Mouse (Mus musculus) hindbrain, embryonic 15.5 days (tissue): ENCODE measurements around the gene Napepld. TPM values are rescaled to one million over a fixed set of nuclear protein-coding genes. Genes with fewer than 3 reads are reported as not detected.
"Not testable (repeated sequence)": the region's sequence is repeated elsewhere in the genome, so short reads cannot be mapped to it uniquely, and the experiment has no call there.

Source experiments
- ATAC-seq: fragments of 200-750 bp; cut with Nextera tagmentation; 2 replicates; pipeline ENCODE4 v1.8.0; 2017; ENCODE audit warnings: low read depth, moderate number of reproducible peaks, moderate TSS enrichment; ENCODE audit not compliant: low FRiP score
- H3K27ac ChIP-seq: fragments of 300-500 bp; sonication (generic); replicated peaks from 2 replicates; pipeline ENCODE4 v1.5.1; 2015; ENCODE audit warnings: mild to moderate bottlenecking, inconsistent platforms
- H3K27me3 ChIP-seq: fragments of 300-500 bp; sonication (generic); 2 replicates; pipeline ENCODE4 v1.6.1; 2015; ENCODE audit warnings: control low read depth, inconsistent platforms
- H3K36me3 ChIP-seq: fragments of 300-500 bp; sonication (generic); 2 replicates; pipeline ENCODE4 v1.6.1; 2015; ENCODE audit warnings: control low read depth, inconsistent platforms
- H3K4me1 ChIP-seq: fragments of 300-500 bp; sonication (generic); replicated peaks from 2 replicates; pipeline ENCODE4 v1.6.1; 2015; ENCODE audit warnings: control low read depth, inconsistent platforms
- H3K4me2 ChIP-seq: fragments of 300-500 bp; sonication (generic); 2 replicates; pipeline ENCODE4 v1.6.1; 2015; ENCODE audit warnings: moderate library complexity, mild to moderate bottlenecking, inconsistent platforms
- H3K4me3 ChIP-seq: fragments of 300-500 bp; sonication (generic); 2 replicates; pipeline ENCODE4 v1.5.1; 2015; ENCODE audit warnings: mild to moderate bottlenecking, inconsistent platforms
- H3K9ac ChIP-seq: fragments of 300-500 bp; sonication (generic); 2 replicates; pipeline ENCODE4 v1.6.1; 2015; ENCODE audit warnings: inconsistent platforms
- H3K9me3 ChIP-seq: fragments of 300-500 bp; sonication (generic); 2 replicates; pipeline ENCODE4 v1.6.1; 2016; ENCODE audit warnings: control low read depth, inconsistent platforms
- WGBS: fragments of 180-500 bp; shearing (Covaris S2); methylation state at CpG from one replicate; pipeline ENCODE4 v1.1.7; 2015; 5-methylcytosine and 5-hydroxymethylcytosine counted together
- polyA plus RNA-seq: library from polyadenylated mRNA; unstranded; fragments of >200 nt; fragmentation: Nextera tagmentation; extraction: Ambion mirVana; gene quantifications from 2 replicates; pipeline ENCODE4 v1.2.1, GENCODE M21; 2015

The Napepld gene
- polyA plus RNA-seq, 1 experiment from 2014 or later: 2.8 TPM

DNA sequence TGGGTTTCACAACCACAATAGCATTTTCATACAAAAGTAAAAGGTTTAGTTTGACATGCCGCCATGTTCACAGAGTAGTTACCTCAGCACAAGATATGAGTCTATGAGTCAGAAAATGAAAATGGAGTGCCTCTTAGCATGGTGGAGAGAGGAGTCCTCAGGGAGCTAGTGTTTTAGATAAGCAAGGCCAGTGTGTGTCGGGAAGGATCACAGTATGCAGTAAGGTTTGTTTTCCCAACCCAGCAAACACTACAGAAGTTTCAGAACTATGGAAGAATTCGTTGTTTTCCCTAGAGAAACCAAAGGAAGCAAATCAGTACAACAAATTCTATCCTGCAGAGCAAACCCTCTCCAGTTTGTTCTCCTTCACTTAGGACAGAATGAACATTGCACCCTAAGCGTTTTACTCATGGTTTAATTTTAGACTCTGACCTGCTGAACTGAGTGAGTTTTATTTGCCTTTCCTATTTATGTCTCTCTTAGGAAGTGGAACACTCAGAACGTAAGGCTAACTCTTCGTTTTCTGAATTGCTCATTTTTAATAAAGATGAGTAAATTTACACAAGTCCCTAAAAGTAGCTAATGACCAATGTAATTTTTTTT is 1.8 kb upstream of the Napepld start:
- no peaks in the 10 kb centered on the region for H3K27me3 ChIP-seq
- H3K4me2 ChIP-seq: no peak overlapping the region
- no peaks in the 10 kb centered on the region for H3K36me3 ChIP-seq
- H3K9ac ChIP-seq: no peak overlapping the region
- ATAC-seq: no peak
- no peak overlapping the region for H3K27ac ChIP-seq
- no peak overlapping the region for H3K4me3 ChIP-seq
- WGBS: 87% methylated on average over 6 of the region's 6 CpGs
- peaks cover 9% of the 10 kb centered on the region for H3K4me1 ChIP-seq
- no peaks in the 10 kb centered on the region for H3K9me3 ChIP-seq

DNA sequence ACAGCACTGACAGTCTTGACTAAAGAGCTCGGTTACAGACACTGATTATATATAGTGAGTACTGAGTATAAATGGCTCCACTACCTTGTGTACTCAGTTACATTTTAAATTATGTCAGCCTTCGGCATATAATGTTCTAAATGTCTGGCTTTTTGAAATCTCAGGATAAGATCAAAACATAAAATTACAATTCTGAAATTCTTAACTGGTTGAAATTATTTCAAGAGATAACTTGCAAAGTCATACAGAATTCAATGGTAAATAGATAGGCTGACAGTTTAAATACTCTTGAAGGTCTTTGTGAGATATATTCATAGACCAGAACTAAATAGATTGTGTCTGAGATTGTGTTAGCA is 791 bp upstream of the Napepld start:
- 52% methylated on average over 2 of the region's 2 CpGs for WGBS

DNA sequence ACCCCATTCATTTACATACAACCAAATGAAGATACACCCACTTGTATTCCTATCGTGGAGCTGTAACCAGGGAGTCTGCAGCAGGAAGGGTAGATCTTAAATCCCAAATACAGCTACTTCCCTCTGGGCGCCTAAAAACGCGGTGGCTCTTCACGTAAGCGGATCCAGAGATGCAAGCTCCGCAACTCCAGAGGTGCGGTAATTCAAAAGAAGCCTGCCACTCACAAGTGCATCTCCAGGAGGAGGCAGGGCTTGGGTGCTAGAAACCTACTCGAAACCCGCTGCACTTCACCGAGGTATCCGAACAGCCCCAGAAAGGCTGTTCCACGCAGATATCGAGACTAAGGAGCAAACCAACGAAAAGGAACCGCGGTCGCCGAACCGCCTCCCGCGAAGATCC is 262 bp downstream of the Napepld start:
- WGBS: 0% methylated on average over 22 of the region's 22 CpGs
- Histone ChIP-seq H3K4me2 (peak overlapping the region; percentile 61), H3K4me3 (peak overlapping the region; percentile 65), H3K9me3 (no peaks in the 10 kb centered on the region), H3K9ac (peak overlapping the region; percentile 89), H3K4me1 (peaks cover 9% of the 10 kb centered on the region), H3K27me3 (no peaks in the 10 kb centered on the region), H3K27ac (peak overlapping the region; percentile 99), H3K36me3 (no peaks in the 10 kb centered on the region)
- ATAC-seq: peak; percentile 83

More for the DNA sequence above, 791 bp upstream of the Napepld start:
- ATAC-seq: no peak
- H3K36me3 ChIP-seq: no peaks in the 10 kb centered on the region
- H3K9me3 ChIP-seq: no peaks in the 10 kb centered on the region
- H3K4me2 ChIP-seq: peak overlapping the region; percentile 61
- peak overlapping the region; percentile 99 for H3K27ac ChIP-seq
- H3K27me3 ChIP-seq: no peaks in the 10 kb centered on the region
- H3K4me1 ChIP-seq: peaks cover 9% of the 10 kb centered on the region
- H3K4me3 ChIP-seq: peak overlapping the region; percentile 65
- peak overlapping the region; percentile 89 for H3K9ac ChIP-seq

DNA sequence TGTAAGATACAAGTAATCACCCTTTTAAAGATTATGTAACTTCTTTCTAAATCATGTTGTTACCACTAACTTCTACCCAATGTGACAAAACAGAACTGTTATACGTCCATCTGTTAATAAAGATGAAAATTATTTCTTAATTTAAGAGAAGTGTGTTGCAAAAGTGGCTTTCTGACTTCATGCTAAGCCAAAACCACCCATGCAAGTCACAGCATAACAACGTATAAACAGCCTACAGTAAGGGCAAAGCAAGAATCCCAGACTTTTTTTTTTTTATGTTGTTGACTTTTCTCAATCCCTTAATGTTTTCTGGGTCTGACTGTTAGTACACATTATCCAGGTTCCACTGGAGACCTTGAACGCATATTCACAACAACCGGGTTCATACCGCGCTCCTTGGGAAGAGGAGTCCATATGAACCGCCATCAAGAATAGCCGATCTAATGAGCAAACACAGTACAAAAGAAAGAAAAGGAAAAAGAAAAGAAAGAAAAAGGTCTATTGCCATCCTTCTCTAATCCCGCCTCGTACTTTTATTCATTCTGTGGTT is 849 bp downstream of the Napepld start:
- no peak overlapping the region for H3K27ac ChIP-seq
- 16% methylated on average over 10 of the region's 10 CpGs for WGBS

DNA sequence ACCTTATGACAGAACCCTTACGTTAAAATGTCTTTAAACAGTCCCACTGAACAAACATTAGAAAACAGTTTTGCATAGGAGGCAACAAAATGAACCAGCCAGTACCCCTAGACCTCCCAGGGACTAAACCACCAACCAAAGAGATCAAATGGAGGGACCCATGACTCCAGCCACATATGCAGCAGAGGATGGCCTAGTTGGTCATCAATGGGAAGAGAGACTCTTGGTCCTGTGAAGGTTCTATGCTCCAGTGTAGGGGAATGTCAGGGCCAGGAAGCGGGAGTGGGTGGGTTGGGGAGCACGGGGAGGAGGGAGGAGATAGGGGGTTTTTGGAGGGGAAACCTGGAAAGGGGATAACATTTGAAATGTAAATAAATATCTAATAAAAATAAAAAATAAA is 1.6 kb downstream of the Napepld start:
- H3K4me3 ChIP-seq, H3K9ac ChIP-seq, H3K27me3 ChIP-seq, H3K27ac ChIP-seq, H3K36me3 ChIP-seq, H3K9me3 ChIP-seq, ATAC-seq, H3K4me2 ChIP-seq, H3K4me1 ChIP-seq: not testable (repeated sequence)
- WGBS: 94% methylated on average over 3 of the region's 3 CpGs

More for the DNA sequence above, 849 bp downstream of the Napepld start:
- no peak for ATAC-seq
- Histone ChIP-seq H3K27me3 (no peaks in the 10 kb centered on the region), H3K4me1 (peaks cover 9% of the 10 kb centered on the region), H3K9me3 (no peaks in the 10 kb centered on the region), H3K4me2 (peak overlapping the region; percentile 61), H3K36me3 (no peaks in the 10 kb centered on the region), H3K9ac (peak overlapping the region; percentile 89), H3K4me3 (peak overlapping the region; percentile 65)

DNA sequence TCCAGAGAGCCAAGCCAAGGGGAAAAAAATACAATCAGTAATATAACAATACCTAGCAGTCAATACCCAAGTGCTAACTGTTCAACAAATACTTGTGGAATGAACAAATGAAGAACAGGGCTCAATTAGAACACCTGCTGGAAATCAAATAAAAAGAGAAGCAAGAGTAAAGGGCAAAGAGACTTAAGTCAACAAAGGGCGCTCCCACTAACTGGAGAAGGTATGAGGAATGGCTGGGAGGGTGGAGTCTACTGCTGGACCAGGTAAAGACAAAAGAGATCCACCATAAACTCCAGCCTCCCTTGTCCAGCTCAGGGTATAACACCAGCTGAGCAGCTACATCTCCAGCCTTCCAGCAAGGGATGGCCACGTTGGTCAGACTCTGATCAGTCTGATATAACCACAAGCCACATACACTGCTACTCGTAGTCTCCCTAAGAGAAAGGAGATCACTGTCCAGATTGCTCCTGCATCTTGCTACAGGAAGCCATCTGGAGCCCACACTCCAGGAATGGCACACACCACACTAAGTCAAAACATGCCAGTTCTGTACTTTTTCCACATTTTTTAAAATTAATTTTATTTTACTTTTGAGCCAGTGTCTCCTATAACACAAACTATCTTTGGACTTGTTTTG is 6.2 kb downstream of the Napepld start:
- Histone ChIP-seq H3K36me3 (no peaks in the 10 kb centered on the region), H3K27ac (no peak overlapping the region), H3K4me3 (no peak overlapping the region), H3K27me3 (no peaks in the 10 kb centered on the region), H3K4me1 (peaks cover 5% of the 10 kb centered on the region), H3K9ac (no peak overlapping the region), H3K4me2 (no peak overlapping the region), H3K9me3 (no peaks in the 10 kb centered on the region)
- WGBS: 95% methylated on average over 3 of the region's 3 CpGs
- 0 out of 2 replicates have a peak, but pooled peaks have one; percentile 34 for ATAC-seq

DNA sequence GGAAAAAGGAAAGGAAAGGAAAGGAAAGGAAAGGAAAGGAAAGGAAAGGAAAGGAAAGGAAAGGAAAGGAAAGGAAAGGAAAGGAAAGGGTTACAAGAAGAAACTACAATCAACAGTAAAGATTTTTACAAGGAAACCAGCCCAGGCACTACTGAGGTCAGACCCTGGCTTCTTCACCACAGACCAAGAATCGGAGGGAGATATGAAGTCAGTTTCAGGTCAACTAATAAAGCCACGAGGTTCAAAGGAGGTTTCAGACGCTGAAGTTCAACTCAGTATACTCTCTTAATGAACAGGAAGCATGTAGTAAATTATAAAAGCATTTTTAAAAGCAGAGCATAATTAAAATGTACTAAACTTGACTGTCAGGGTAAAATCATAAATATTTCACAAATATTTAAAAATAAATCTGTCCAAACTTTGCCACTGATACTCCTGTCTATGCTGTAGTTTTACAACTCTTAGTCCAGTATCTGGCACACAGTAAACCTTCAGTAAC is 7.8 kb downstream of the Napepld start:
- 84% methylated on average over 3 of the region's 3 CpGs for WGBS
- Histone ChIP-seq H3K4me2 (no peak overlapping the region), H3K9ac (no peak overlapping the region), H3K9me3 (no peaks in the 10 kb centered on the region), H3K4me3 (no peak overlapping the region), H3K36me3 (no peaks in the 10 kb centered on the region), H3K4me1 (no peaks in the 10 kb centered on the region), H3K27me3 (no peaks in the 10 kb centered on the region), H3K27ac (no peak overlapping the region)
- ATAC-seq: no peak

DNA sequence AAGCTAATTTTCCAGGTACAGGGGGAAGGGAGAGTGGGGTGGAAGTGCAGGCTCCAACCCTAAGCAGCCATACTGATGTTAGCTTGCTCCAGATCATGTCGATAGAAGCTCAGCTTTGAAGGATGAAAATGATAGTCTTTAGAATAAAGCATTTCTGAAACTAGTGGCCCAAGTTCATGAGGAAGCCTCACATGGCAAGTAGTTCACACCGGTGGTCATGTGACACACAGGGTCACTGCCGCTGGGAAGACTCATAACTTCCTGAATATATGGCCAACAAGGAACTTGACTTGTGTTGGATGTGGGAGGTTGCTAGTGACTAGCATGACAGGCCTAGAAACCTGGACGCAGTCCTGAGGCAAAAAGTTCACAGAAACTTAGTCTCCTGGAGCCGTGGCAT is 9.0 kb downstream of the Napepld start:
- Histone ChIP-seq H3K4me1 (no peaks in the 10 kb centered on the region), H3K36me3 (no peaks in the 10 kb centered on the region), H3K9me3 (no peaks in the 10 kb centered on the region), H3K9ac (no peak overlapping the region), H3K4me3 (no peak overlapping the region), H3K27ac (no peak overlapping the region), H3K4me2 (no peak overlapping the region), H3K27me3 (no peaks in the 10 kb centered on the region)
- WGBS: 96% methylated on average over 5 of the region's 5 CpGs
- no peak for ATAC-seq

DNA sequence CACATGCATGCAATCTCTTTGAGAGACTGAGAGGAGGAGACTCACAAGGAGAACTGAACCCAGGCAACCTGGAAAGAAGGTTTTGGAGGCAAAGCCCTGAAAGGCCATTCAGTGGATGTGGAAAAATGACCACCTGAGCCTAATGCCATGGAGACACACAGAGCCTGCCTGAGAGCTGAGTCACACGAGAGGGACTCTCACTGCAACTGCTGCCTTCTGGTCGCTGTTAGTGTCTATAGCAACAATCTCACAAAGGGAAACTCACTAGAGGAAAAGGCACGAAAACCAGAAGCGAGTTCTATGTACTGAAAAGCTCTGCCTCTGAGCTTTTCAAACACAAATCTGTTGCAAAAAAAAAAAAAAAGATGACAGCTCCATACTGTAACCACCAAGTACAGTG is 14.2 kb downstream of the Napepld start:
- H3K9ac ChIP-seq: no peak overlapping the region
- no peak; the same call in 1 of the 2 replicates for ATAC-seq
- H3K4me1 ChIP-seq: no peaks in the 10 kb centered on the region
- no peaks in the 10 kb centered on the region for H3K9me3 ChIP-seq
- no peaks in the 10 kb centered on the region for H3K36me3 ChIP-seq
- H3K4me3 ChIP-seq: no peak overlapping the region
- H3K4me2 ChIP-seq: no peak overlapping the region
- H3K27me3 ChIP-seq: no peaks in the 10 kb centered on the region
- 57% methylated on average over 4 of the region's 4 CpGs for WGBS
- 0 out of 2 replicates have a peak overlapping the region, but pooled peaks have one; percentile 15 for H3K27ac ChIP-seq

DNA sequence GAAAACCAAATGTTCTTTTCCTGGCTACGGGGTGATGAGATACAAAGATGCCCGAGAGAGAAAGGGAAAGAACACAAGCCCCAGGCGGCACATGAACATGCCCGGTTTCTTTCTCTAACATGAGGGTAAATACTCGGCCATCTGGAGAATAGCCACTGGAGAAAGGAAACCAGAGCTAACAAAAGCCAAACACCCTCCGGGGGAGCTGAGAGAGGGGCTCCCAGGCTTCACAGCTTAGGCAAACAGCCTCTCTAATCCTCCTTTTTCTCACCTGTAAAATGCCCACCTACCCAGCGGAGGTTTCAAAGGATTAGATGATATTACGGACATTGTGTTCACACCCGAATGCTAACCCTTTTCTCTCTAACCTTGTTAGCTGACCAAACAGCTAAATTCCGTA is 16.2 kb downstream of the Napepld start:
- ATAC-seq: no peak
- Histone ChIP-seq H3K9me3 (no peaks in the 10 kb centered on the region), H3K4me2 (no peak overlapping the region), H3K27me3 (no peaks in the 10 kb centered on the region), H3K27ac (no peak overlapping the region), H3K4me3 (no peak overlapping the region), H3K36me3 (no peaks in the 10 kb centered on the region), H3K9ac (no peak overlapping the region), H3K4me1 (no peaks in the 10 kb centered on the region)
- 81% methylated on average over 10 of the region's 10 CpGs for WGBS

DNA sequence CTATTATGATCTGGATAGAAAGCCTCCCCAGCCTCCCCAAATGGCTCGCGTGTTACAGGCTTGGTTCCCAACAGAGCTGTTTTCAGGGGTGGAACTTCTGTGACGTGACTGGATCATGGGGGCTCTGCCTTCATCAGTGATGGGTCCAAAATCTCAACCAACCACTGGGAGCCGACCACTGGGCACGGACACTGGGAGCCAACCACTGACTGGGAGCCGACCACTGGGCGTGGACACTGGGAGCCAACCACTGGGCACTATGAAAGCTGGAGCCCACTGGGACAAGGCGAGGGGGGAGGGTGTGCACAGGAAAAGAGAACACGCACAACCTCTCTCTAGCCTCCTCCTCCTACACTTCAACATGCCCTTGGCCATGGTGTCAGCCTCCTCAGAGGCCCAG is 17.4 kb downstream of the Napepld start:
- H3K27ac ChIP-seq: no peak overlapping the region
- H3K9me3 ChIP-seq: no peaks in the 10 kb centered on the region
- H3K4me1 ChIP-seq: no peaks in the 10 kb centered on the region
- no peak overlapping the region for H3K4me3 ChIP-seq
- WGBS: 93% methylated on average over 9 of the region's 9 CpGs
- H3K4me2 ChIP-seq: no peak overlapping the region
- no peak overlapping the region for H3K9ac ChIP-seq
- ATAC-seq: no peak
- no peaks in the 10 kb centered on the region for H3K36me3 ChIP-seq
- H3K27me3 ChIP-seq: no peaks in the 10 kb centered on the region

DNA sequence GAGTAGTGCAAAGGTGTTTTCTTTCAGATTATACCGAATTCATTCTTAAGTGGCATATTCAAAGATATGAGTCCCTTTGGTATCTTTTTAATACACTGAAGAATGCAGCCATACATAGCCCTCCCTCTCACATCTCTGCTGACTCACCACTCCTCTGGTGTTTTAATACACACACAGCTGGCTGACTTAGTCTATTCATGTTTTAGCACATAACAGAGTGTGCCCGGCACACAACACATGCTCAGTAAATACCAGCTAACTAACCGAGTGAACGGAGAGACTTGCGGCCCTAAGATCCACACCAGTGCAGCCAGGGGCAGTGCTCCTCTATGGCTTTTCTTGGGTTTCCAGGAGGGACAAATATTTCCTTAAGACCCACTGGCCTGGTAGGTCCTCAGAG is 20.3 kb downstream of the Napepld start:
- H3K9ac ChIP-seq: no peak overlapping the region
- no peak overlapping the region for H3K4me2 ChIP-seq
- H3K27me3 ChIP-seq: no peaks in the 10 kb centered on the region
- no peak overlapping the region for H3K27ac ChIP-seq
- no peaks in the 10 kb centered on the region for H3K4me1 ChIP-seq
- 81% methylated on average over 5 of the region's 5 CpGs for WGBS
- no peaks in the 10 kb centered on the region for H3K36me3 ChIP-seq
- no peak for ATAC-seq
- no peaks in the 10 kb centered on the region for H3K9me3 ChIP-seq
- no peak overlapping the region for H3K4me3 ChIP-seq
